Mouse (Mus musculus) heart, postnatal 0 days (tissue): ENCODE data around the gene Eva1b. TPM values are rescaled to one million over a fixed set of nuclear protein-coding genes. Genes with fewer than 3 reads are reported as not detected.
A peak's percentile ranks its signal among the peaks of the same experiment; 100 is the strongest.
"Not testable (repeated sequence)": the region's sequence is repeated elsewhere in the genome, so short reads cannot be mapped to it uniquely, and the experiment has no call there.

Source experiments
- ATAC-seq: fragments of 200-750 bp; cut with Nextera tagmentation; 2 replicates; pipeline ENCODE4 v1.8.0; 2017; ENCODE audit warnings: low read depth, moderate number of reproducible peaks, moderate library complexity; ENCODE audit not compliant: insufficient read depth
- DNase-seq: peaks from one replicate; pipeline ENCODE4 v3.0.0-alpha.2; 2016; ENCODE audit warnings: low spot score
- H3K27ac ChIP-seq: fragments of 300-500 bp; sonication (generic); 2 replicates; pipeline ENCODE4 v1.5.1; 2014; ENCODE audit warnings: low read depth, mild to moderate bottlenecking
- H3K27me3 ChIP-seq: fragments of 300-500 bp; sonication (generic); 2 replicates; pipeline ENCODE4 v1.6.1; 2014; ENCODE audit warnings: low read length, mixed read lengths; ENCODE audit not compliant: control insufficient read depth, insufficient read depth
- H3K36me3 ChIP-seq: fragments of 300-500 bp; sonication (generic); replicated peaks from 2 replicates; pipeline ENCODE4 v1.6.1; 2014; ENCODE audit warnings: low read length, mixed read lengths; ENCODE audit not compliant: control insufficient read depth, insufficient read depth
- H3K4me1 ChIP-seq: fragments of 300-500 bp; sonication (generic); 2 replicates; pipeline ENCODE4 v1.6.1; 2014; ENCODE audit warnings: antibody characterized with exemption; ENCODE audit not compliant: control insufficient read depth, insufficient read depth
- H3K4me2 ChIP-seq: fragments of 300-500 bp; sonication (generic); 2 replicates; pipeline ENCODE4 v1.6.1; 2014; ENCODE audit warnings: low read depth, mild to moderate bottlenecking, low read length, moderate library complexity
- H3K4me3 ChIP-seq: fragments of 300-500 bp; sonication (generic); 2 replicates; pipeline ENCODE4 v1.5.1; 2014; ENCODE audit warnings: low read depth, low read length
- H3K9ac ChIP-seq: fragments of 300-500 bp; sonication (generic); replicated peaks from 2 replicates; pipeline ENCODE4 v1.6.1; 2014; ENCODE audit warnings: low read depth, low read length, mixed read lengths
- H3K9me3 ChIP-seq: fragments of 300-500 bp; sonication (generic); replicated peaks from 2 replicates; pipeline ENCODE4 v1.6.1; 2016; ENCODE audit warnings: low read length; ENCODE audit not compliant: control insufficient read depth
- CTCF ChIP-seq: IDR thresholded peaks from 2 replicates; pipeline ENCODE4 v1.5.1; 2016; ENCODE audit warnings: antibody characterized with exemption, control low read depth, low read depth
- EP300 ChIP-seq: IDR thresholded peaks from 2 replicates; pipeline ENCODE4 v1.6.1; 2016; ENCODE audit warnings: antibody characterized with exemption, low read depth
- WGBS: fragments of 180-500 bp; shearing (Covaris S2); extraction: QIAGEN DNeasy Blood & Tissue Kit; methylation state at CpG from one replicate; pipeline ENCODE4 v1.1.7; 2014; 5-methylcytosine and 5-hydroxymethylcytosine counted together
- polyA plus RNA-seq: library from polyadenylated mRNA; unstranded; fragments of >200 nt; fragmentation: Nextera tagmentation; extraction: Ambion mirVana; gene quantifications from 2 replicates; pipeline ENCODE4 v1.2.1, GENCODE M21; 2015
- total RNA-seq: library from RNA; depleted of rRNA; stranded (reverse); fragments of >200 nt; gene quantifications from 2 replicates; pipeline ENCODE4 v1.2.3, GENCODE M21; 2014; ENCODE audit warnings: low replicate concordance

The Eva1b gene
- total and polyA plus RNA-seq, 2 experiments from 2014 or later, result 26.8 to 53.1 TPM

- Histone ChIP-seq H3K27ac (no peak overlapping the region), H3K4me3 (no peak overlapping the region), H3K9me3 (no peaks in the 10 kb centered on the region), H3K4me1 (no peaks in the 10 kb centered on the region), H3K4me2 (no peak overlapping the region), H3K27me3 (no peaks in the 10 kb centered on the region), H3K9ac (no peak overlapping the region), H3K36me3 (peaks cover 86% of the 10 kb centered on the region)
- ATAC-seq (no peak), DNase-seq (no peak)
- 91% methylated on average over 5 of the region's 5 CpGs for WGBS
- TF ChIP-seq EP300 (no peak), CTCF (no peak)
These were observed 26.3 kb downstream of the Eva1b start for GRCm38 (mm10) chr4:126173800-126174199.

- not testable (repeated sequence) for H3K9me3 ChIP-seq, H3K27me3 ChIP-seq, H3K4me2 ChIP-seq, H3K4me1 ChIP-seq, H3K4me3 ChIP-seq, H3K9ac ChIP-seq, H3K27ac ChIP-seq, ATAC-seq, DNase-seq
- whole genome bisulfite sequencing, result 90% methylated on average over 7 of the region's 7 CpGs
- peaks cover 86% of the 10 kb centered on the region for H3K36me3 ChIP-seq
These were observed 28.4 kb downstream of the Eva1b start for GRCm38 (mm10) chr4:126175980-126176379.

GRCm38 (mm10) chr4:126181170-126181957, 33.8 kb downstream of the Eva1b start:
- peaks cover 70% of the 10 kb centered on the region for H3K36me3 ChIP-seq
- DNase-seq, result peak; percentile 81

GRCm38 (mm10) chr4:126183034-126183433, 35.5 kb downstream of the Eva1b start:
- Histone ChIP-seq H3K9me3 (no peaks in the 10 kb centered on the region), H3K4me1 (no peaks in the 10 kb centered on the region), H3K27me3 (no peaks in the 10 kb centered on the region), H3K27ac (no peak overlapping the region), H3K9ac (no peak overlapping the region), H3K36me3 (peaks cover 62% of the 10 kb centered on the region), H3K4me2 (no peak overlapping the region), H3K4me3 (no peak overlapping the region)
- 68% methylated on average over 5 of the region's 5 CpGs for WGBS
- TF ChIP-seq CTCF (no peak), EP300 (no peak)
- ATAC-seq, result no peak
- DNase-seq, result no peak

More at GRCm38 (mm10) chr4:126181170-126181957, 33.8 kb downstream of the Eva1b start:
- ATAC-seq, result peak; percentile 71
- H3K9me3 ChIP-seq, result no peaks in the 10 kb centered on the region
- no peak for TF ChIP-seq EP300
- peak; percentile 84 for TF ChIP-seq CTCF
- 45% methylated on average over 7 of the region's 7 CpGs for WGBS
- no peaks in the 10 kb centered on the region for H3K4me1 ChIP-seq
- H3K4me3 ChIP-seq, result no peak overlapping the region
- no peaks in the 10 kb centered on the region for H3K27me3 ChIP-seq
- H3K27ac ChIP-seq, result no peak overlapping the region
- H3K4me2 ChIP-seq, result no peak overlapping the region
- H3K9ac ChIP-seq, result no peak overlapping the region

- 77% methylated on average over 3 of the region's 3 CpGs for WGBS
- Histone ChIP-seq H3K4me3 (no peak overlapping the region), H3K27ac (no peak overlapping the region), H3K4me2 (no peak overlapping the region), H3K27me3 (no peaks in the 10 kb centered on the region), H3K9ac (no peak overlapping the region), H3K4me1 (no peaks in the 10 kb centered on the region), H3K9me3 (no peaks in the 10 kb centered on the region), H3K36me3 (peaks cover 47% of the 10 kb centered on the region)
- TF ChIP-seq EP300, result no peak
- no peak for TF ChIP-seq CTCF
- no peak for ATAC-seq
- DNase-seq, result no peak
These were observed 39.6 kb downstream of the Eva1b start for GRCm38 (mm10) chr4:126187096-126187495.

GRCm38 (mm10) chr4:126190636-126191035, 43.1 kb downstream of the Eva1b start:
- H3K9me3 ChIP-seq, result no peaks in the 10 kb centered on the region
- peaks cover 49% of the 10 kb centered on the region for H3K36me3 ChIP-seq
- no peak overlapping the region for H3K4me2 ChIP-seq
- ATAC-seq (no peak), DNase-seq (no peak)
- no peaks in the 10 kb centered on the region for H3K4me1 ChIP-seq
- TF ChIP-seq CTCF, result no peak
- TF ChIP-seq EP300, result no peak
- no peak overlapping the region for H3K27ac ChIP-seq
- no peak overlapping the region for H3K9ac ChIP-seq
- H3K4me3 ChIP-seq, result no peak overlapping the region
- WGBS, result 84% methylated on average over 2 of the region's 2 CpGs
- no peaks in the 10 kb centered on the region for H3K27me3 ChIP-seq
